In the genomic region with DNA sequence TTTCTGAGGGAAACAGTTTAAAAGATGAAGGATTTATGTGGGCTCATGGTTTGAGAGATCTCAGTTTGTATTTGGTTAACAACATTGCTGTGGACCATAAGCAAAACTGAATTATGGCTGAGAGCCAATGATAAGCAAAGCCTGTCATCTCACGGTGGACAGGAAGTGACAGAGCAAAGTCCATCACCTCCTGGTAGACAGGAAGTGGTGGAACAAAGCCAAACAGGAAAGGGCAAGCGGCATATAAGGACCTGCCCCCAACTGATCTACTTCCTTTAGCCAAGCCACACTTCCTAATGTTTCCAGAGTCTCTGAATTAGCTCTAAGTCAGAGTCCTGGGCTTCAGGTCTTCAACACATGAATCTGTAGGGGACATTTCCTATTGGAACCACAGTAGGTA, we compare ENCODE assay signal across 7 mouse cellular contexts. TPM values are rescaled to one million over a fixed set of nuclear protein-coding genes. Genes with fewer than 3 reads are reported as not detected.
DNase-seq lines count a peak whose midpoint lies in the region; ATAC-seq lines count a peak whose summit lies in the region.

No protein-coding gene starts in this region.

- peak; percentile 24 for DNase-seq in large intestine, adult 2 months (ENCODE audit: low read depth, low spot score)
- no peak for DNase-seq in ovary, postnatal 36 days (ENCODE audit: low spot score)
- DNase-seq in ovary, postnatal 10 days (ENCODE audit: low spot score), result no peak
- no peak for DNase-seq in urinary bladder, postnatal 14 days (ENCODE audit: low spot score)

- H3K9me3 ChIP-seq in heart, embryonic 14.5 days (ENCODE audit: control insufficient read depth, low read length), result no peaks in the 10 kb centered on the region

- H3K4me3 ChIP-seq in brown adipose tissue, adult 24 weeks (ENCODE audit: insufficient read depth, low read depth, low read length), result no peak overlapping the region
- H3K4me3 ChIP-seq in heart, embryonic 14.5 days (ENCODE audit: control insufficient read depth in 1 of 2, insufficient read depth in 1 of 2, low read depth in 1 of 2, low read length in 2 of 2), result no peak overlapping the region

- H3K4me2 ChIP-seq in heart, embryonic 14.5 days (ENCODE audit: low read length), result no peak overlapping the region

- H3K27me3 ChIP-seq in heart, embryonic 14.5 days (ENCODE audit: control insufficient read depth, insufficient read depth, low read length), result no peaks in the 10 kb centered on the region

- no peak for ATAC-seq in heart, embryonic 14.5 days (ENCODE audit: insufficient number of reproducible peaks, insufficient read depth, low FRiP score, low read depth)
- peak; percentile 91 for ATAC-seq in megakaryocyte, adult 5-6 weeks (ENCODE audit: poor library complexity, severe bottlenecking)

- peaks cover 8% of the 10 kb centered on the region for H3K36me3 ChIP-seq in heart, embryonic 14.5 days (ENCODE audit: control insufficient read depth, insufficient read depth, low read length)

- 53% methylated on average over 2 of the region's 2 CpGs for WGBS in heart, embryonic 14.5 days
- WGBS in large intestine, adult 2 months, result 18% methylated on average over 2 of the region's 2 CpGs

- H3K27ac ChIP-seq in brown adipose tissue, adult 24 weeks (replicated peaks; ENCODE audit: low read depth, low read length), result peak overlapping the region; percentile 97
- peak overlapping the region; percentile 35 to 38 for H3K27ac ChIP-seq in heart, embryonic 14.5 days (replicated peaks in 1 of 2; ENCODE audit: control insufficient read depth in 1 of 2, insufficient read depth in 1 of 2, low read depth in 2 of 2, low read length in 2 of 2)

- peaks cover 45% of the 10 kb centered on the region for H3K4me1 ChIP-seq in brown adipose tissue, adult 24 weeks (ENCODE audit: control insufficient read depth, insufficient read depth, insufficient read length, low read length)
- peaks cover 3 to 15% of the 10 kb centered on the region in 2 experiments; a peak in 3 of 4 replicates for H3K4me1 ChIP-seq in heart, embryonic 14.5 days (ENCODE audit: control insufficient read depth in 2 of 2, insufficient read depth in 2 of 2, low read length in 2 of 2)

- H3K9ac ChIP-seq in heart, embryonic 14.5 days (ENCODE audit: low read length), result no peak overlapping the region

RNA-seq across cellular contexts. Expression of a gene that starts 37.1 kb away (rescaled TPM):
- 2.9 and 7.5 TPM in 2 replicates for polyA plus RNA-seq in brown adipose tissue, adult 24 weeks (2012; ENCODE audit: insufficient read depth, insufficient read length, missing spikeins)
- 11.7 and 11.8 TPM in 2 replicates for polyA plus RNA-seq in heart, embryonic 14.5 days (2014; fragmentation: Nextera tagmentation; extraction: Ambion mirVana)
- polyA plus RNA-seq in large intestine, adult 2 months (2012; rRNA removed), result 6.8 and 9.1 TPM in 2 replicates
- total RNA-seq in megakaryocyte, adult 5-6 weeks (2015), result 188 and 204 TPM in 2 replicates
- total RNA-seq in megakaryocyte, adult 5-6 weeks (2017), result 121 and 157 TPM in 2 replicates
